Mouse (Mus musculus) brain, adult 2 months (tissue): ENCODE data around the gene Atn1.
A peak's percentile ranks its signal among the peaks of the same experiment; 100 is the strongest.

Experiments used
- DNase-seq: peaks from one replicate; pipeline ENCODE4 v3.0.0; 2011; ENCODE audit warnings: low read depth, low spot score

The Atn1 gene

GRCm38 (mm10) chr6:124711824-124712782 lies 44.2 kb downstream of the Atn1 start, which contains the start of the genes Emg1 and Phb2:
Gene Emg1, minus strand, starts transcription at chr6:124712178.
Gene Phb2, plus strand, starts transcription at chr6:124712336.
- DNase-seq = peak; percentile 99

- DNase-seq = no peak
Observed at GRCm38 (mm10) chr6:124708289-124708889, 47.9 kb downstream of the Atn1 start.

DNA sequence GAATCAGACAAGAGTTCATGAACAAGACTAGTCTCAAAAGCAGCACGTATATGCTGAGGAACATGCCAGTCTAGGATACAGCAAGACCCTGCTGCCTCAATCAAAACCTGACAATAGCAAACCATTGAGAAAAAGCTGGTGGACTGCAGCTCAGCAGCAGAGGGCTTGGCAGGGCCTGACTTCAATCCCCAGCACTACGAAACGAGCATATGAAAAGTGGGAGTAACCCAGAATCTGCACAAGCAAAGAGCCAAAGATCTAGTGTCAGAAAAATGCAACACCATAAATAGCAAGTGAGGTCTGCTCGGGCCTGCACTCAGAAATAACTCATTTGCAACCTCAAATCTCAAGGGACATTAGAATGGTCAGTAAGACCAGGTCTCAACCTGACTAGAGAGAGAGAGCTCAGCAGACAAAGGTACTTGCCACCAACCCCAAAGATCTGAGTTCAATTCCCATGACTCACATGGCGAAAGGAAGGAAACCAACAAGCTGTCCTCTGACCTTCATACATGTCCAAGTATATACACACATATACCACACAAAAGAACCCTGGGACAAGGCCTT lies 50.2 kb downstream of the Atn1 start:
- peak; percentile 27 for DNase-seq

- DNase-seq = no peak
Observed at GRCm38 (mm10) chr6:124704417-124704816, 51.9 kb downstream of the Atn1 start.

- no peak for DNase-seq
Observed at GRCm38 (mm10) chr6:124703789-124704188, 52.5 kb downstream of the Atn1 start.

DNA sequence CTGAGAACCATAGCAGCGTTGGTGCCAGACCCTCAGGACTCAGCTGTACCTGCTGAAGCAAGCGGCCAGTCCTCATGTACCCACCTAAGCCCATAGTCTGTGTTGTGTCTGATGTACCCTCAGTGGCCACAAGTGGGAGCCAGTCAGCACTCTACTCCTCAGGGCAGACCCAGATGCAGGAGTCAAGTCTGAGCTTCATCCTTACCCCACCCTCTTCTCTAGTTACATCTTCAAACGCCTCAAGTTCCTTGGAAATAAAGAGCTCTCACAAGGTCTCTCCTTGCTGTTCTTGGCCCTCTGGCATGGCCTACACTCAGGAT lies 53.6 kb downstream of the Atn1 start:
- DNase-seq = peak; percentile 80

- DNase-seq = peak; percentile 45
Observed at GRCm38 (mm10) chr6:124702102-124702783, 54.1 kb downstream of the Atn1 start.

DNA sequence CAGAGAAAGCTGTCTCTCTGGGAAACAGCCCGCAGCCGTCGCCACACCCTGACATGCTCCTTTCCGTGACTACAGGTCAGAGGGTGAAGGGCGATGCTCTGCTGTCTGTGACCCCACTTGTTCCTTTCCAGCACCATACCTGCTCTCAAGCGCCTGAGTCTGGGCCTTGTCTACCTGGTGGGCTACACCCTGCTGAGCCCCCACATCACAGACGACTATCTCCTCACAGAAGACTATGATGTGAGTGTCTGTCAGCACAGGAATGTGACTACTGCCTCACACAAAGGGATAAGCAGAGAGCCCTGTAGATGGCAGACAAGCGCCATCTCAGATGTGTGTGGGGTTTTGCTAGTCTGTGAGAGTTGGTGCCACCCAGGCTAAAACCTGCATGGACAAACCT lies 55.0 kb downstream of the Atn1 start:
- peak; percentile 48 for DNase-seq

GRCm38 (mm10) chr6:124699962-124700610 lies 56.2 kb downstream of the Atn1 start:
- DNase-seq = peak; percentile 87

DNA sequence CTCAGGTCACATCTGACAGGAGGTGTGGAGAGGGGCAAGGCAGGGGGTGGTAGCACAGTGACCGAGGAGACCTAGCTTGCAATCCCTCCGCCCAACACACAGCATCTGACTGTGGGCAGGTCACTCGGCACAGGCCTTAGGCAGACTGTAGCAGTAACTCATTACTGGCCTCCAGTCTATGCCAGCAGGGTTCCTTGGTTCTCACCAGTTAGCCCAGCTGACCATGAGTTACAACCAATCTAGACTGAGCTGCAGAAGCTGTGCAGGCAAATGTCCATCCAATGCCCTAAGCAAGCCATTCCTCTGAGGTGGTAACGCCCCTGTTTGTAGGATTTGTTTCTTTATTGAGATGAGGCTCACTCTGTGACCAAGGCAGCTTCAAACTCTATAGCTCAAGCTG lies 57.0 kb downstream of the Atn1 start:
- peak; percentile 53 for DNase-seq

GRCm38 (mm10) chr6:124698751-124699150 lies 57.6 kb downstream of the Atn1 start:
- no peak for DNase-seq

DNA sequence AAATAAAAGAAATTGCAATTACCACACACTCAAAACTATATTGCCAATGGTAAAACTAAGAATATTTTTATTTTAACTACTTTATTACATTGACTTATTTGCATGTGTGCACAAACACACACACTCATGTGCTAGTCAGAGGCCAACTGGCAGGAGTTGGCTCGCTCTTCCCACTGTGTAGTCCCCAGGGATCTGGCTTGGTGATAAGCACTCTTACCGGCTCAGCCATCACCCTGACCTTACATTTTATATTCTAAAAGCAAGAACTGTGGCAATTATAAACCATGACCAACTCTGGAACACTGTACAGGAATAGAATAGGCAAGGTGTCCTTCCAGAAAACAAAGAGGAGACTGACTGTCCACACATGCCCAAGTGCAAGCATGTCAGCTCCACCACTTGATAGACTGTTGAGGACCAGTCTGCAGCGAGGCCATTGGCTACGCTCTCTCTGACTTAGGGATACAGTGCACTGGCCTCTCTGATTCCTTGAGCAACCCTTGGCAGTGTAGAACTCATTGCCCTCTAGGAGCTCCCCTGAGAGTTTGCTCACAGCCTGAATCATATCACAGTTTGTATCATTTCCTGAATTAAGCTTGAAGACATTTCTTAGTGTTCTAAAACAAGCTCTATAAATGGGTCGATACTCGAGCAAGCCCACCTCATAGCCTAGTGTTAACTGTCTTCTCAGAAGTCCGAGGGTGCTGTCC lies 59.7 kb downstream of the Atn1 start:
- no peak for DNase-seq

GRCm38 (mm10) chr6:124694166-124694955 lies 62.0 kb downstream of the Atn1 start:
- peak; percentile 70 for DNase-seq

- no peak for DNase-seq
Observed at GRCm38 (mm10) chr6:124693243-124693981, 62.9 kb downstream of the Atn1 start.
